Mouse (Mus musculus) limb, embryonic 11.5 days (tissue): ENCODE measurements at regions not wholly inside any gene's neighbourhood (a gene's known extent, or its start where the extent isn't known, plus 50 kb on each side); places are given as distances from the start of the nearest gene placed in this dataset.

ENCODE experiments used
- ATAC-seq: fragments of 200-750 bp; cut with Nextera tagmentation; 2 replicates; pipeline ENCODE4 v1.8.0; 2017; ENCODE audit warnings: low read depth; ENCODE audit not compliant: insufficient number of reproducible peaks, low FRiP score, low TSS enrichment
- DNase-seq: peaks from one replicate; pipeline ENCODE4 v3.0.0-alpha.2; 2015; ENCODE audit warnings: low spot score
- H3K27ac ChIP-seq: fragments of 300-500 bp; sonication (generic); replicated peaks from 2 replicates; pipeline ENCODE4 v1.5.1; 2014; ENCODE audit warnings: low read depth, mild to moderate bottlenecking, low read length
- H3K27me3 ChIP-seq: fragments of 300-500 bp; sonication (generic); 2 replicates; pipeline ENCODE4 v1.6.1; 2014; ENCODE audit warnings: mild to moderate bottlenecking, low read length, mixed read lengths; ENCODE audit not compliant: control insufficient read depth, insufficient read depth
- H3K36me3 ChIP-seq: fragments of 300-500 bp; sonication (generic); 2 replicates; pipeline ENCODE4 v1.6.1; 2014; ENCODE audit warnings: mild to moderate bottlenecking, low read length, moderate library complexity, mixed read lengths; ENCODE audit not compliant: control insufficient read depth, insufficient read depth
- H3K4me1 ChIP-seq: fragments of 300-500 bp; sonication (generic); 2 replicates; pipeline ENCODE4 v1.6.1; 2014; ENCODE audit warnings: low read length, mixed read lengths; ENCODE audit not compliant: control insufficient read depth, insufficient read depth
- H3K4me2 ChIP-seq: fragments of 300-500 bp; sonication (generic); 2 replicates; pipeline ENCODE4 v1.6.1; 2014; ENCODE audit warnings: low read depth, mild to moderate bottlenecking, moderate library complexity; ENCODE audit not compliant: severe bottlenecking
- H3K4me3 ChIP-seq: fragments of 300-500 bp; sonication (generic); 2 replicates; pipeline ENCODE4 v1.5.1; 2014; ENCODE audit warnings: low read depth, low read length
- H3K9ac ChIP-seq: fragments of 300-500 bp; sonication (generic); 2 replicates; pipeline ENCODE4 v1.6.1; 2014; ENCODE audit warnings: mild to moderate bottlenecking, low read length
- H3K9me3 ChIP-seq: fragments of 300-500 bp; sonication (generic); 2 replicates; pipeline ENCODE4 v1.6.1; 2016; ENCODE audit warnings: low read length; ENCODE audit not compliant: control insufficient read depth
- WGBS: fragments of 180-500 bp; shearing (Covaris S2); extraction: QIAGEN DNeasy Blood & Tissue Kit; methylation state at CpG from one replicate; pipeline ENCODE4 v1.1.7; 2014; 5-methylcytosine and 5-hydroxymethylcytosine counted together

- H3K4me2 ChIP-seq, result no peak overlapping the region
- no peaks in the 10 kb centered on the region for H3K27me3 ChIP-seq
- DNase-seq (no peak), ATAC-seq (no peak)
- no peak overlapping the region for H3K4me3 ChIP-seq
- H3K9me3 ChIP-seq, result no peaks in the 10 kb centered on the region
- peaks cover 13% of the 10 kb centered on the region for H3K4me1 ChIP-seq
- 28% methylated on average over 4 of the region's 4 CpGs for WGBS
- no peak overlapping the region for H3K9ac ChIP-seq
- no peaks in the 10 kb centered on the region for H3K36me3 ChIP-seq
- no peak overlapping the region for H3K27ac ChIP-seq
Observed at GRCm38 (mm10) chr13:97311340-97311739, 70.4 kb downstream of the Enc1 start.

GRCm38 (mm10) chr13:97310855-97311189 lies 69.9 kb downstream of the Enc1 start:
- H3K4me1 ChIP-seq, result peaks cover 13% of the 10 kb centered on the region
- H3K4me2 ChIP-seq, result no peak overlapping the region
- ATAC-seq, result no peak
- no peak overlapping the region for H3K27ac ChIP-seq
- no peak for DNase-seq
- WGBS, result 29% methylated on average over 3 of the region's 3 CpGs
- no peaks in the 10 kb centered on the region for H3K36me3 ChIP-seq
- H3K9me3 ChIP-seq, result no peaks in the 10 kb centered on the region
- no peaks in the 10 kb centered on the region for H3K27me3 ChIP-seq
- H3K4me3 ChIP-seq, result no peak overlapping the region
- H3K9ac ChIP-seq, result no peak overlapping the region

DNA sequence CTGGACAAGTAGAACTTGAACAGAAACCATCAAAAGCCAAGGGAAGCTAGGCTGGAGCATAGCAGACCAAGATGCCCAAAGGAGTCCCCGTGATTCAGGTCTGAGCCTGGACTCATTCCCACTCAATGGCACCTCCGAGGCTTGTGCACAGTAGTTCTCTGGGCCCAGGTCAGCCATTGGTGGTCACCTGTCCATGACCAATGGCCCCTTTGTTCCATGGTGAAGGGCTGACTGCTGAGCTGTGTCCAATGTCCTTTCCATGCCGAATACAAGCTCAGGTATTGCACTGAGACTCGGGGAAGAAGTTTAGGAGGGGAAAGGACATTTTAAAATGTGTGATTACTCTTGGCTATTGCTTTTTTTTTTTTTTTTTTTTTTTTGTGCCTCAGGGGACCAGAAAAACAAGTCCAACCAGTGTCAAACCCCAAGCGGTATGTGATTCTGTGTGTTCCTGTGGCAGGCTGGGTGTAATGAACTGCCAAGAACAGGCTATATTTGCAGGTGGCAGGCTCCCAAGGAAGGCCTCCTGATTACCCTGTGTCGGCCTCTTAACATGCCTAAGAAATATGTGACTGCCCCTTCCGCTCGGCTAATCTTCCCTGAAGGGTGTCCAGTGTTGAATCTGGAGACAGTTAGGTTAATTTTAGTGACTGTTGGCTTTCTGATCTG lies 69.4 kb downstream of the Enc1 start:
- ATAC-seq, result no peak

GRCm38 (mm10) chr13:97309411-97309810 lies 68.5 kb downstream of the Enc1 start:
- no peak for ATAC-seq
- Histone ChIP-seq H3K36me3 (no peaks in the 10 kb centered on the region), H3K4me2 (no peak overlapping the region), H3K9ac (no peak overlapping the region), H3K27me3 (no peaks in the 10 kb centered on the region), H3K9me3 (no peaks in the 10 kb centered on the region), H3K4me3 (no peak overlapping the region), H3K4me1 (peaks cover 13% of the 10 kb centered on the region), H3K27ac (no peak overlapping the region)
- WGBS, result 78% methylated on average over 3 of the region's 3 CpGs
- no peak for DNase-seq

More for the DNA sequence above, 69.4 kb downstream of the Enc1 start:
- no peak overlapping the region for H3K27ac ChIP-seq
- no peak for DNase-seq
- H3K4me3 ChIP-seq, result no peak overlapping the region
- 43% methylated on average over 8 of the region's 8 CpGs for WGBS
- peaks cover 13% of the 10 kb centered on the region for H3K4me1 ChIP-seq
- no peak overlapping the region for H3K4me2 ChIP-seq
- no peaks in the 10 kb centered on the region for H3K9me3 ChIP-seq
- H3K9ac ChIP-seq, result no peak overlapping the region
- H3K36me3 ChIP-seq, result no peaks in the 10 kb centered on the region
- H3K27me3 ChIP-seq, result no peaks in the 10 kb centered on the region

DNA sequence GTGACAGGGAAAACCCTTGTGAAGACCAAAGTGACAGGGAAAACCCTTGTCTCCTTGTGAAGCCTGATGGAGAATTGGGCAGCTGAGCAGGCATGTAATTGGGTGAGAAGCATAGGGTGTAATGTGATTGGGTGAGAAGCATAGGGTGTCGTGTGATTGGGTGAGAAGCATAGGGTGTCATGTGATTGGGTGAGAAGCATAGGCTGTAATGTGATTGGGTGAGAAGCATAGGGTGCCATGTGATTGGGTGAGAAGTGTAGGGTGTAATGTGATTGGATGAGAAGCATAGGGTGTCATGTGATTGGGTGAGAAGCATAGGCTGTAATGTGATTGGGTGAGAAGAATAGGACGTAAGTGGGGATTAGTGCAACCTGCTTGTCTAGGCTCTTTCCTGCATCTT lies 67.5 kb downstream of the Enc1 start:
- Histone ChIP-seq H3K36me3 (no peaks in the 10 kb centered on the region), H3K27ac (no peak overlapping the region), H3K27me3 (no peaks in the 10 kb centered on the region), H3K9ac (no peak overlapping the region), H3K9me3 (no peaks in the 10 kb centered on the region), H3K4me2 (no peak overlapping the region), H3K4me1 (peaks cover 11% of the 10 kb centered on the region), H3K4me3 (no peak overlapping the region)
- ATAC-seq, result no peak
- 93% methylated on average over 2 of the region's 2 CpGs for WGBS
- DNase-seq, result no peak
